Mouse (Mus musculus) heart, postnatal 0 days (tissue): ENCODE measurements at regions not wholly inside any gene's neighbourhood (a gene's known extent, or its start where the extent isn't known, plus 50 kb on each side); places are given as distances from the start of the nearest gene placed in this dataset.

Experiments
- ATAC-seq: fragments of 200-750 bp; cut with Nextera tagmentation; 2 replicates; pipeline ENCODE4 v1.8.0; 2017; ENCODE audit warnings: low read depth, moderate number of reproducible peaks, moderate library complexity; ENCODE audit not compliant: insufficient read depth
- DNase-seq: peaks from one replicate; pipeline ENCODE4 v3.0.0-alpha.2; 2016; ENCODE audit warnings: low spot score
- H3K27ac ChIP-seq: fragments of 300-500 bp; sonication (generic); 2 replicates; pipeline ENCODE4 v1.5.1; 2014; ENCODE audit warnings: low read depth, mild to moderate bottlenecking
- H3K27me3 ChIP-seq: fragments of 300-500 bp; sonication (generic); 2 replicates; pipeline ENCODE4 v1.6.1; 2014; ENCODE audit warnings: low read length, mixed read lengths; ENCODE audit not compliant: control insufficient read depth, insufficient read depth
- H3K36me3 ChIP-seq: fragments of 300-500 bp; sonication (generic); replicated peaks from 2 replicates; pipeline ENCODE4 v1.6.1; 2014; ENCODE audit warnings: low read length, mixed read lengths; ENCODE audit not compliant: control insufficient read depth, insufficient read depth
- H3K4me1 ChIP-seq: fragments of 300-500 bp; sonication (generic); 2 replicates; pipeline ENCODE4 v1.6.1; 2014; ENCODE audit warnings: antibody characterized with exemption; ENCODE audit not compliant: control insufficient read depth, insufficient read depth
- H3K4me2 ChIP-seq: fragments of 300-500 bp; sonication (generic); 2 replicates; pipeline ENCODE4 v1.6.1; 2014; ENCODE audit warnings: low read depth, mild to moderate bottlenecking, low read length, moderate library complexity
- H3K4me3 ChIP-seq: fragments of 300-500 bp; sonication (generic); 2 replicates; pipeline ENCODE4 v1.5.1; 2014; ENCODE audit warnings: low read depth, low read length
- H3K9ac ChIP-seq: fragments of 300-500 bp; sonication (generic); replicated peaks from 2 replicates; pipeline ENCODE4 v1.6.1; 2014; ENCODE audit warnings: low read depth, low read length, mixed read lengths
- H3K9me3 ChIP-seq: fragments of 300-500 bp; sonication (generic); replicated peaks from 2 replicates; pipeline ENCODE4 v1.6.1; 2016; ENCODE audit warnings: low read length; ENCODE audit not compliant: control insufficient read depth
- CTCF ChIP-seq: IDR thresholded peaks from 2 replicates; pipeline ENCODE4 v1.5.1; 2016; ENCODE audit warnings: antibody characterized with exemption, control low read depth, low read depth
- EP300 ChIP-seq: IDR thresholded peaks from 2 replicates; pipeline ENCODE4 v1.6.1; 2016; ENCODE audit warnings: antibody characterized with exemption, low read depth
- WGBS: fragments of 180-500 bp; shearing (Covaris S2); extraction: QIAGEN DNeasy Blood & Tissue Kit; methylation state at CpG from one replicate; pipeline ENCODE4 v1.1.7; 2014; 5-methylcytosine and 5-hydroxymethylcytosine counted together

GRCm38 (mm10) chr10:6026317-6026716 lies 104.1 kb upstream of the Rgs17 start:
- no peaks in the 10 kb centered on the region for H3K27me3 ChIP-seq
- H3K36me3 ChIP-seq: no peaks in the 10 kb centered on the region
- no peak for ATAC-seq
- no peak overlapping the region for H3K27ac ChIP-seq
- DNase-seq: no peak
- TF ChIP-seq EP300 (no peak), CTCF (no peak)
- no peaks in the 10 kb centered on the region for H3K4me1 ChIP-seq
- no peaks in the 10 kb centered on the region for H3K9me3 ChIP-seq
- whole genome bisulfite sequencing: 74% methylated on average over 5 of the region's 5 CpGs
- no peak overlapping the region for H3K4me3 ChIP-seq
- no peak overlapping the region for H3K4me2 ChIP-seq
- no peak overlapping the region for H3K9ac ChIP-seq

GRCm38 (mm10) chr10:6022609-6023283 lies 100.5 kb upstream of the Rgs17 start:
- ATAC-seq (no peak), DNase-seq (no peak)
- WGBS: 81% methylated on average over 2 of the region's 2 CpGs
- Histone ChIP-seq H3K9ac (no peak overlapping the region), H3K4me2 (no peak overlapping the region), H3K36me3 (no peaks in the 10 kb centered on the region), H3K4me3 (no peak overlapping the region), H3K9me3 (no peaks in the 10 kb centered on the region), H3K4me1 (peaks cover 3% of the 10 kb centered on the region; the same call in 1 of the 2 replicates), H3K27me3 (no peaks in the 10 kb centered on the region), H3K27ac (no peak overlapping the region)
- TF ChIP-seq EP300 (no peak), CTCF (no peak)

DNA sequence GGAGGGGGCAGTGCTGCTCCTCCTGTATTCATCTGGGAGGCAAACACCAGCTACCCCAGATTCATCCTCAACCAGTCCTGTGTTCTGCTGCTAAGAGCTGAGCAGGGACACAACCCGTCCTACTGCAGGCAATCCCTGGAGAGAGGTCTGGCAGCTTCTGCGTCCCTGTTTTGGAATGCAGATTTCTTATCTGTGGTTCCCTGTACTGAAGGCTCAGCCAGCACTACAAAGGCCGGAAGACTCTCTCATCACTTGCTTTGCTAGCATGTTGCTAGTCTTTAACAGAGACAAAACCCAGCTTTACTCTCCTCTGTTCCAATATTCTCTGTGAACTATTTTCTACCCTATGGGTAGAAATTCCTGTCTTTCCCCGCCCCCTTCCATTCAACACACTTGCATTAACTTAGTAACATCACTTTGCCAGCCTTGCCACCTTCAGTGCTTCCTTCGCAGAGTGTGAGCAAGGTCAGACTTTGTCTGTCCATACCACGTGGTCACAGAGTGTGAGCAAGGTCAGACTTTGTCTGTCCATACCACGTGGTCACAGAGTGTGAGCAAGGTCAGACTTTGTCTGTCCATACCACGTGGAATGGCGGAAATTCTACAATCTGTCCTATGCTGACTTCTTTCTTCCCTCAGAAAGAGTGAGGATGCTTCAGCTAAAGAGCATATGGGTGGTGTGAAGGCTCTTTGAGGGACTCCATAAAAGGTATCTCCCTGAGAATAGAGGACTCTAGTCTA lies 98.9 kb upstream of the Rgs17 start:
- Histone ChIP-seq H3K4me3 (no peak overlapping the region), H3K9ac (no peak overlapping the region), H3K4me2 (no peak overlapping the region), H3K27me3 (no peaks in the 10 kb centered on the region), H3K9me3 (no peaks in the 10 kb centered on the region), H3K4me1 (peaks cover 3% of the 10 kb centered on the region; the same call in 1 of the 2 replicates), H3K36me3 (no peaks in the 10 kb centered on the region), H3K27ac (no peak overlapping the region)
- WGBS: 22% methylated on average over 9 of the region's 9 CpGs
- DNase-seq: peak; percentile 43
- ATAC-seq: peak; percentile 73
- TF ChIP-seq EP300 (no peak), CTCF (no peak)

- no peaks in the 10 kb centered on the region for H3K27me3 ChIP-seq
- no peak for DNase-seq
- no peak for ATAC-seq
- no peaks in the 10 kb centered on the region for H3K36me3 ChIP-seq
- TF ChIP-seq CTCF (no peak), EP300 (no peak)
- 49% methylated on average over 4 of the region's 4 CpGs for WGBS
- no peak overlapping the region for H3K27ac ChIP-seq
- H3K4me1 ChIP-seq: no peaks in the 10 kb centered on the region
- H3K9me3 ChIP-seq: no peaks in the 10 kb centered on the region
- H3K4me3 ChIP-seq: no peak overlapping the region
- H3K9ac ChIP-seq: no peak overlapping the region
- H3K4me2 ChIP-seq: no peak overlapping the region
Observed at GRCm38 (mm10) chr10:6013743-6014142, 91.5 kb upstream of the Rgs17 start.

GRCm38 (mm10) chr10:6011541-6011940 lies 89.3 kb upstream of the Rgs17 start:
- no peak for ATAC-seq

More at GRCm38 (mm10) chr10:6011541-6011940, 89.3 kb upstream of the Rgs17 start:
- DNase-seq: peak; percentile 20
- no peaks in the 10 kb centered on the region for H3K4me1 ChIP-seq
- no peak overlapping the region for H3K4me2 ChIP-seq
- H3K27me3 ChIP-seq: no peaks in the 10 kb centered on the region
- H3K4me3 ChIP-seq: no peak overlapping the region
- H3K36me3 ChIP-seq: no peaks in the 10 kb centered on the region
- WGBS: 44% methylated on average over 5 of the region's 5 CpGs
- H3K9me3 ChIP-seq: no peaks in the 10 kb centered on the region
- TF ChIP-seq CTCF: no peak
- H3K27ac ChIP-seq: peak overlapping the region; percentile 43
- no peak overlapping the region for H3K9ac ChIP-seq
